Mouse (Mus musculus) thymus, adult 2 months (tissue): ENCODE measurements at regions not wholly inside any gene's neighbourhood (a gene's known extent, or its start where the extent isn't known, plus 50 kb on each side); places are given as distances from the start of the nearest gene placed in this dataset.

Source experiments
- CTCF ChIP-seq: fragments of 200-500 bp; IDR thresholded peaks from 2 replicates; pipeline ENCODE4 v1.5.1; 2012; ENCODE audit warnings: mild to moderate bottlenecking, control low read depth, low read length, moderate library complexity, borderline replicate concordance; ENCODE audit not compliant: control insufficient read depth, poor library complexity, insufficient read depth; ENCODE audit errors: extremely low read depth
- POLR2A ChIP-seq: fragments of 200-500 bp; IDR thresholded peaks from 2 replicates; pipeline ENCODE4 v1.6.1; 2012; ENCODE audit warnings: mild to moderate bottlenecking, low read length, control low read depth, moderate library complexity; ENCODE audit not compliant: control insufficient read depth, poor library complexity, insufficient read depth; ENCODE audit errors: extremely low read depth

GRCm38 (mm10) chr17:4179271-4179670, 483.2 kb upstream of the Nox3 start:
- TF ChIP-seq POLR2A, result no peak
- TF ChIP-seq CTCF, result no peak
